ENCODE assay signal across 8 mouse cellular contexts in genomic region chr13:109822413-109823298, GRCm38 (mm10).
DNase-seq lines count a peak whose midpoint lies in the region; ATAC-seq and TF ChIP-seq lines count a peak whose summit lies in the region.

No protein-coding gene starts in this region.

- TF ChIP-seq CTCF in cerebellum, adult 2 months (IDR thresholded peaks at IDR 0.05; ENCODE audit: borderline replicate concordance, insufficient read depth, low read depth, low read length) = no peak
- no peak for TF ChIP-seq CTCF in forebrain, postnatal 0 days (IDR thresholded peaks at IDR 0.05; ENCODE audit: low read depth)
- TF ChIP-seq CTCF in layer of hippocampus, adult 2 months (conservative IDR thresholded peaks at IDR 0.05) = no peak
- no peak for TF ChIP-seq CTCF in lung, adult 2 months (IDR thresholded peaks at IDR 0.05; ENCODE audit: insufficient read depth, low read length)

- peak; percentile 98 for ATAC-seq in forebrain, postnatal 0 days
- ATAC-seq in neural tube, embryonic 15.5 days (ENCODE audit: low FRiP score) = peak; percentile 94

- H3K27me3 ChIP-seq in cerebellum, adult 2 months (ENCODE audit: control insufficient read depth, insufficient read depth, low read length) = no peaks in the 10 kb centered on the region
- H3K27me3 ChIP-seq in forebrain, postnatal 0 days (ENCODE audit: insufficient read depth, low read length) = no peaks in the 10 kb centered on the region
- H3K27me3 ChIP-seq in neural tube, embryonic 15.5 days (replicated peaks) = no peaks in the 10 kb centered on the region

- peak; percentile 44; the same call in 1 of the 2 replicates for TF ChIP-seq POLR2A in cerebellum, adult 2 months (IDR thresholded peaks at IDR 0.05; ENCODE audit: borderline replicate concordance, insufficient read depth, low read length)
- 0 out of 2 replicates have a peak, but pooled peaks have one; percentile 16 for TF ChIP-seq POLR2A in lung, adult 2 months (IDR thresholded peaks at IDR 0.05; ENCODE audit: borderline replicate concordance, extremely low read depth, low read depth, low read length)

- H3K36me3 ChIP-seq in forebrain, postnatal 0 days (ENCODE audit: insufficient read depth) = no peaks in the 10 kb centered on the region
- no peaks in the 10 kb centered on the region for H3K36me3 ChIP-seq in neural tube, embryonic 15.5 days

- H3K9me3 ChIP-seq in forebrain, postnatal 0 days (ENCODE audit: low read length) = no peaks in the 10 kb centered on the region
- H3K9me3 ChIP-seq in neural tube, embryonic 15.5 days (replicated peaks) = no peaks in the 10 kb centered on the region

- H3K4me3 ChIP-seq in cerebellum, adult 2 months (replicated peaks; ENCODE audit: insufficient read depth, low read depth, low read length) = peak overlapping the region; percentile 63
- peak overlapping the region; percentile 30 for H3K4me3 ChIP-seq in forebrain, postnatal 0 days (ENCODE audit: low read depth, low read length)
- peak overlapping the region; percentile 57 for H3K4me3 ChIP-seq in layer of hippocampus, adult 2 months
- H3K4me3 ChIP-seq in lung, adult 2 months (replicated peaks; ENCODE audit: extremely low read depth, low read depth, low read length) = peak overlapping the region; percentile 38
- peak overlapping the region; percentile 37 for H3K4me3 ChIP-seq in neural tube, embryonic 15.5 days (replicated peaks)

- H3K9ac ChIP-seq in forebrain, postnatal 0 days = peak overlapping the region; percentile 47
- peak overlapping the region; percentile 40 for H3K9ac ChIP-seq in neural tube, embryonic 15.5 days (replicated peaks)

- H3K4me1 ChIP-seq in cerebellum, adult 2 months (ENCODE audit: control insufficient read depth, insufficient read depth, low read length) = no peaks in the 10 kb centered on the region; the same call in 1 of the 2 replicates
- H3K4me1 ChIP-seq in forebrain, postnatal 0 days (ENCODE audit: insufficient read depth) = peaks cover 17% of the 10 kb centered on the region; the same call in 1 of the 2 replicates
- H3K4me1 ChIP-seq in lung, adult 2 months (ENCODE audit: control insufficient read depth, insufficient read depth, low read length) = peaks cover 10% of the 10 kb centered on the region
- H3K4me1 ChIP-seq in neural tube, embryonic 15.5 days = peaks cover 43% of the 10 kb centered on the region

- DNase-seq in MEL-GATA-1-ER (ENCODE audit: extremely low read depth, low read depth) = peak; percentile 96
- DNase-seq in cerebellum, adult 2 months = peak; percentile 97
- DNase-seq in forebrain, postnatal 0 days = peak; percentile 98
- DNase-seq in heart, postnatal 4 days = peak; percentile 96
- DNase-seq in layer of hippocampus, adult 2 months (ENCODE audit: low spot score in 2 of 2) = peak; percentile 87 to 94
- peak; percentile 91 for DNase-seq in lung, adult 2 months
- peak; percentile 95 for DNase-seq in testis, postnatal 10 days (ENCODE audit: low spot score)

- H3K4me2 ChIP-seq in forebrain, postnatal 0 days (ENCODE audit: low read depth) = peak overlapping the region; percentile 57
- peak overlapping the region; percentile 59 for H3K4me2 ChIP-seq in neural tube, embryonic 15.5 days

- WGBS in cerebellum, adult 2 months = under 1% methylated on average over 15 of the region's 15 CpGs
- under 1% methylated on average over 15 of the region's 15 CpGs for WGBS in forebrain, postnatal 0 days
- WGBS in lung, adult 2 months = under 1% methylated on average over 15 of the region's 15 CpGs
- WGBS in neural tube, embryonic 15.5 days = under 1% methylated on average over 15 of the region's 15 CpGs

- H3K27ac ChIP-seq in cerebellum, adult 2 months (ENCODE audit: insufficient read depth, low read length) = peak overlapping the region; percentile 97
- H3K27ac ChIP-seq in forebrain, postnatal 0 days (ENCODE audit: low read depth, low read length) = peak overlapping the region; percentile 85
- H3K27ac ChIP-seq in layer of hippocampus, adult 2 months = peak overlapping the region; percentile 82
- H3K27ac ChIP-seq in neural tube, embryonic 15.5 days (replicated peaks) = peak overlapping the region; percentile 92

Comparison
In these comparisons a context has a peak if more than half of its experiments do, and no peak if none do; other contexts are left out.
1. Peak in every context shown above with its lines: DNase-seq, ATAC-seq, H3K4me3 ChIP-seq and H3K27ac ChIP-seq.